9 mouse cellular contexts compared by ENCODE assay signal in the genomic region with DNA sequence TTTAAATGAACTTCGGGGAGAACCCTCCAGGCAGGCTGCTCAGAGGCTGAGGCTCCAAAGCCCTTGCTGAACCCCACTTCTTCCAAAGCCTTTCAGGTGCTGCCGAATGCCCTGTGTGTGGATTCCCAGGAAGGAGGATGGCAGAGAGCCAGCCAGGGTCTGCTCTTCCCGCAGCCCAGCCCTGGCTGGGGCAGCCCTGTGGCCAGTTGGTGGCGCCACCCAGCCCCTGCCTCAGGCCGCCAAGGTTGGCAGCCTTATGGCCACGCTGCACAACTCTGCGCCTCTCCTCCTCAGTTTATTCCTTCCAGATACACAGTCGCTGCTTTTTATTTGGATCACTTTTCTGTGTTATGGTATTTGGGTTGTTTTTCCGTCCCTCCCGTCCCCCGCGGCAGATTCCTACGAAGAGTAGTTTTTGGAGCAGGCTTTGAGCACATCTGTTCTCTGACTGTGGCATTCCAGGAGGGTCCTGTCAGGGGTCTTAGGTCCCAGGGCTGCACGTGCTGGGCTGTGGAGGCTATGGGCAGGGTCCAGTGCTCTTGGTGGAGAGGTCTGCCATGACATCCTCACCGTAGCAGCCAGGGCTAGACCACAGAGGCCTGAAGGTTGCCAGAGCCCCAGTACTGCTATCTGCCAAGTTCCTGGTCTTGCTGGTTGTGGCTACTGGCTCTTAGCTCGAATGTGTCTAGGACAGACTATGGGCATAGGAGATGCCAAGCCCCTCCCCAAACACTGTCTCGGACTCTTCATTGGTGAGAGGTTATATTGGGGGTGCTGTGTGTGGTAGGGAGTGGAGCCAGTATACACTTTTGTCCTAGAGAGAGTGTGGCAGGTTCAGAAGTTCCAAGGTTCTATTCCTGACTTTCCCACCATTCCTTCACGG.
DNase-seq lines count a peak whose midpoint lies in the region; ATAC-seq and TF ChIP-seq lines count a peak whose summit lies in the region.
"Had no signal": no experiment of that assay in that cellular context is flagged by ENCODE, and none has a peak within 500 bp of the region (broad histone marks: within the 10 kb centered on the region; RNA-seq: fewer than 3 reads in every experiment).

No protein-coding gene starts in this region.

- no peak overlapping the region for H3K27ac ChIP-seq in bone marrow macrophage, adult 2 months (ENCODE audit: insufficient read depth, low read depth, low read length)
- H3K27ac ChIP-seq in limb, embryonic 10.5 days: peak overlapping the region; percentile 46; the same call in 1 of the 2 replicates

- no peak overlapping the region for H3K4me3 ChIP-seq in bone marrow macrophage, adult 2 months (ENCODE audit: insufficient read depth, low read length)
- H3K4me3 ChIP-seq in limb, embryonic 10.5 days: no peak overlapping the region
- H3K4me3 ChIP-seq: heart, embryonic 15.5 days had no signal

- no peak for TF ChIP-seq POLR2A in bone marrow macrophage, adult 2 months (IDR thresholded peaks at IDR 0.05; ENCODE audit: borderline replicate concordance, low read depth, low read length)

- peaks cover 22% of the 10 kb centered on the region for H3K4me1 ChIP-seq in bone marrow macrophage, adult 2 months (ENCODE audit: control insufficient read depth, insufficient read depth, low read length)
- peaks cover 41% of the 10 kb centered on the region for H3K4me1 ChIP-seq in limb, embryonic 10.5 days

- TF ChIP-seq CTCF in bone marrow macrophage, adult 2 months (IDR thresholded peaks at IDR 0.05; ENCODE audit: low read depth, low read length): 0 out of 2 replicates have a peak, but pooled peaks have one; percentile 17

- no peaks in the 10 kb centered on the region for H3K27me3 ChIP-seq in limb, embryonic 10.5 days (ENCODE audit: low read depth, poor library complexity, severe bottlenecking)
- H3K27me3 ChIP-seq: heart, embryonic 15.5 days had no signal

- ATAC-seq in activated CD4-positive, CD25-positive, alpha-beta regulatory T cell, adult 4 months: no peak

- H3K9me3 ChIP-seq in limb, embryonic 10.5 days (replicated peaks): no peaks in the 10 kb centered on the region
- H3K9me3 ChIP-seq: heart, embryonic 15.5 days had no signal

- H3K36me3 ChIP-seq in limb, embryonic 10.5 days: no peaks in the 10 kb centered on the region
- H3K36me3 ChIP-seq: heart, embryonic 15.5 days had no signal

- 49% methylated on average over 18 of the region's 18 CpGs for WGBS in limb, embryonic 10.5 days

- intact Hi-C loops in left cerebral cortex, postnatal 4 days (cut with DNase I): no loop called here
- intact Hi-C loops in left cerebral cortex, postnatal 25 days (cut with DNase I): no loop called here

- DNase-seq in cerebellum, postnatal 14 days: peak; percentile 54 to 78
- no peak for DNase-seq in cerebellum, adult 11-12 months
- peak; percentile 71 for DNase-seq in left cerebral cortex, postnatal 4 days
- no peak for DNase-seq in left cerebral cortex, postnatal 25 days (ENCODE audit: low spot score in 2 of 2)
- no peak for DNase-seq in limb, embryonic 10.5 days (ENCODE audit: low spot score)
- DNase-seq in urinary bladder, postnatal 14 days (ENCODE audit: low spot score): no peak

Comparison
In these comparisons a context has a peak if more than half of its experiments do, and no peak if none do; other contexts are left out.
1. DNase-seq: peak in cerebellum, postnatal 14 days (2 of 2) and left cerebral cortex, postnatal 4 days (single experiment); none in cerebellum, adult 11-12 months (single experiment), left cerebral cortex, postnatal 25 days (0 of 2), limb, embryonic 10.5 days (single experiment) and urinary bladder, postnatal 14 days (single experiment).